Mouse (Mus musculus) C2C12 (cell line): ENCODE data around the gene Aggf1.

ENCODE experiments used
- CTCF ChIP-seq: IDR thresholded peaks from one replicate; pipeline ENCODE4 v1.5.1; 2011; ENCODE audit not compliant: control insufficient read depth, insufficient read depth, insufficient read length
- MAX ChIP-seq: IDR thresholded peaks from one replicate; pipeline ENCODE4 v1.6.1; 2011; ENCODE audit warnings: mild to moderate bottlenecking, control low read depth
- MYOD1 ChIP-seq: IDR thresholded peaks from one replicate; pipeline ENCODE4 v1.6.1; 2011; ENCODE audit warnings: low read depth; ENCODE audit not compliant: control insufficient read depth, insufficient read length
- MYOG ChIP-seq: IDR thresholded peaks from one replicate; pipeline ENCODE4 v1.6.1; 2011; ENCODE audit not compliant: control insufficient read depth, insufficient read length; ENCODE audit errors: extremely low read depth

- TF ChIP-seq MAX: no peak
- TF ChIP-seq MYOG: no peak
- TF ChIP-seq CTCF: no peak
- no peak for TF ChIP-seq MYOD1
Observed at GRCm38 (mm10) chr13:95378696-95379095, 3.5 kb upstream of the Aggf1 start.
